Mouse (Mus musculus) liver, embryonic 14.5 days (tissue): ENCODE results near the gene Tunar. TPM values are rescaled to one million over a fixed set of nuclear protein-coding genes. Genes with fewer than 3 reads are reported as not detected.

Experiments
- ATAC-seq: fragments of 200-750 bp; cut with Nextera tagmentation; 2 replicates; pipeline ENCODE4 v1.8.0; 2017; ENCODE audit warnings: moderate number of reproducible peaks, mild to moderate bottlenecking, moderate library complexity; ENCODE audit not compliant: insufficient read depth
- DNase-seq, 3 experiments: peaks; one replicate each; pipeline ENCODE4 v3.0.0-alpha.2; 2012 to 2013; ENCODE audit warnings: low read depth in 3 of 3, low spot score in 3 of 3
- H3K27ac ChIP-seq: fragments of 300-500 bp; sonication (generic); 2 replicates; pipeline ENCODE4 v1.5.1; 2014; ENCODE audit warnings: moderate library complexity, mild to moderate bottlenecking, control low read depth, inconsistent platforms
- H3K27me3 ChIP-seq: fragments of 300-500 bp; sonication (generic); 2 replicates; pipeline ENCODE4 v1.6.1; 2014; ENCODE audit warnings: mild to moderate bottlenecking, low read length, moderate library complexity; ENCODE audit not compliant: control insufficient read depth, insufficient read depth
- H3K36me3 ChIP-seq: fragments of 300-500 bp; sonication (generic); replicated peaks from 2 replicates; pipeline ENCODE4 v1.6.1; 2014; ENCODE audit warnings: low read depth; ENCODE audit not compliant: control insufficient read depth, insufficient read depth
- H3K4me1 ChIP-seq, 2 experiments: fragments of 200-500 bp in 1 of 2; fragments of 300-500 bp in 1 of 2; sonication (generic) in 1 of 2; replicated peaks; 2 replicates each; pipeline ENCODE4 v1.6.1; 2012 to 2014; ENCODE audit warnings: antibody characterized with exemption in 1 of 2, inconsistent platforms in 1 of 2, low read length in 1 of 2; ENCODE audit not compliant: control insufficient read depth in 2 of 2, insufficient read depth in 2 of 2
- H3K4me2 ChIP-seq: fragments of 300-500 bp; sonication (generic); 2 replicates; pipeline ENCODE4 v1.6.1; 2014; ENCODE audit warnings: low read depth, mild to moderate bottlenecking, control low read depth, moderate library complexity
- H3K4me3 ChIP-seq, 2 experiments: fragments of 200-500 bp in 1 of 2; fragments of 300-500 bp in 1 of 2; sonication (generic) in 1 of 2; 2 replicates each; pipeline ENCODE4 v1.5.1; 2012 to 2014; ENCODE audit warnings: low read depth in 2 of 2, low read length in 2 of 2, mild to moderate bottlenecking in 2 of 2, control low read depth in 1 of 2, inconsistent platforms in 1 of 2, moderate library complexity in 1 of 2; ENCODE audit not compliant: insufficient read depth in 1 of 2
- H3K9ac ChIP-seq: fragments of 300-500 bp; sonication (generic); replicated peaks from 2 replicates; pipeline ENCODE4 v1.6.1; 2014; ENCODE audit warnings: mild to moderate bottlenecking, control low read depth, moderate library complexity
- H3K9me3 ChIP-seq: fragments of 300-500 bp; sonication (generic); 2 replicates; pipeline ENCODE4 v1.6.1; 2016; ENCODE audit warnings: low read length, mixed read lengths; ENCODE audit not compliant: control insufficient read depth
- CTCF ChIP-seq: IDR thresholded peaks from 2 replicates; pipeline ENCODE4 v1.5.1; 2016; ENCODE audit warnings: antibody characterized with exemption, low read depth, control low read depth
- EP300 ChIP-seq: IDR thresholded peaks from 2 replicates; pipeline ENCODE4 v1.6.1; 2016; ENCODE audit warnings: antibody characterized with exemption, low read depth
- WGBS: fragments of 180-500 bp; shearing (Covaris S2); extraction: QIAGEN DNeasy Blood & Tissue Kit; methylation state at CpG from one replicate; pipeline ENCODE4 v1.1.7; 2014; ENCODE audit not compliant: insufficient replicate concordance; 5-methylcytosine and 5-hydroxymethylcytosine counted together
- polyA plus RNA-seq, 2 experiments: library from polyadenylated mRNA; depleted of rRNA in 1 of 2; stranded (reverse) in 1 of 2; unstranded in 1 of 2; fragments of >200 nt; fragmentation: Nextera tagmentation in 1 of 2; extraction: Ambion mirVana in 1 of 2; gene quantifications; 2 replicates each; pipeline versions ENCODE4 v1.2.1 to v1.2.3; 2012 to 2014

Tunar gene
- polyA plus RNA-seq, 2 experiments, result not detected

DNA sequence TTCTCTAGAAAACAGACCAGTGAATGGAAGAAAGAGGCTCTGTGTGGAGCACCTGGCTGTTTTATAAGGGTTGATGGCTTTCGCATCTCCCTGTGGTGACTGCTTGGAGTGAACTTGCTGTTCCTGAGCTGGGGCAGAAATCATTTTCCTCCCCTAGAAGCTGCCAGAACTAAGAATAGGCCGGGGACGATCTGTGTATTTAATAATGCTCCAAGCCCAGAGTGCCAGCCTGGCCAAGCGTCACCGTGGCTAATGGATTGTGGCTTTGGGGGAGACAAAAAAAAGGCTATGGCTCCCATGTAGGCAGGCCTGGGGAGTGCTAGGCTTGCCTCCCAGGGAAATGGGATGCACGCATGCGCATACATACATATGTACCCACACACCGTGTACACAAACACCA lies 80.2 kb downstream of the Tunar start:
- Histone ChIP-seq H3K4me3 (no peak overlapping the region), H3K9ac (no peak overlapping the region), H3K36me3 (no peaks in the 10 kb centered on the region), H3K27me3 (no peaks in the 10 kb centered on the region), H3K4me2 (no peak overlapping the region), H3K9me3 (no peaks in the 10 kb centered on the region), H3K4me1 (no peaks in the 10 kb centered on the region), H3K27ac (no peak overlapping the region)
- WGBS, result 81% methylated on average over 8 of the region's 8 CpGs
- DNase-seq (no peak), ATAC-seq (no peak)
- no peak for TF ChIP-seq EP300

DNA sequence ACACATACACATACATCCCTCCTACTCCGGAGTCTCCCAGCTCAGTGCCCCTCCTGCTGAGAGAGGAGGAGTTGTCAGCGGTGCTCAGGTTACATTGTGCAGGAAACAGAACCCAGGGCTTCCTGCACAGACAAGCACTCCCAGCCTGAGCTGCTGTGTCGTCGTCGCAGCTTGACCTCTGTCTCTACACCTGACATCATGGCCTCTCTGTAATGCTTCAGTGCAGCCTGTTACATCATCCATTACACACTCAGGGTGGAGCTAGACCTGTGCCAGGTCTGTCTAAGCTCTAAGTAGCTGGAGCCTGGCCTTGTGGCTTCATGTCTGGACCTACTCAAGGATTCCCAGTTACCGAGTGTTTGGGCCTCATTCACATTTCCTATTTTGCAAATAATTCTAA lies 86.8 kb downstream of the Tunar start:
- H3K27ac ChIP-seq, result no peak overlapping the region
- ATAC-seq (no peak), DNase-seq (no peak)
- 26% methylated on average over 6 of the region's 6 CpGs for WGBS
- H3K36me3 ChIP-seq, result no peaks in the 10 kb centered on the region
- no peaks in the 10 kb centered on the region for H3K27me3 ChIP-seq
- no peak overlapping the region for H3K9ac ChIP-seq
- H3K4me3 ChIP-seq, result no peak overlapping the region
- H3K4me2 ChIP-seq, result no peak overlapping the region
- no peaks in the 10 kb centered on the region for H3K4me1 ChIP-seq
- TF ChIP-seq EP300, result no peak
- no peak for TF ChIP-seq CTCF
- H3K9me3 ChIP-seq, result no peaks in the 10 kb centered on the region

DNA sequence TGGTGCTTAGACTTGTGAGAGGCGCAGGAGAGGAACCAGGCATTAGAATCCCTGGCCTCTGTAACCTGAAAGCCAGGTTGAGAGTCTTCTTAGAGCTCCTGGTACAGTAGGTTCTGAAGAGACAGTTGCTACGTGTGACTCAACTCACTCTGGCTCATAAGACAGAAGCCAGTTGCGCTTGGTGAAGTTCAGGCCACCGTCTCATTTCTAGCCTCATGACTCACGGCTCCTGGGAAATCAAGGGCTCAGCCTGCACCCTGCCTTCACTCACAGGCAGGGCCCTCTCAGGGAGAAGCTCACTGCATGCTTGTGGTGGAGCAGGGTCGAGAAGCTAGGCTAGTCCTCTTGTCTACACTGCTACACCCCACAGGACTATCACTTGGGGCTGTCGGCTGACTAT lies 92.9 kb downstream of the Tunar start:
- no peak overlapping the region for H3K27ac ChIP-seq
- no peak overlapping the region for H3K9ac ChIP-seq
- 40% methylated on average over 7 of the region's 7 CpGs for WGBS
- no peak for ATAC-seq
- no peaks in the 10 kb centered on the region for H3K27me3 ChIP-seq
- TF ChIP-seq EP300 (no peak), CTCF (no peak)
- H3K9me3 ChIP-seq, result no peaks in the 10 kb centered on the region
- H3K4me1 ChIP-seq, result no peaks in the 10 kb centered on the region
- no peaks in the 10 kb centered on the region for H3K36me3 ChIP-seq
- H3K4me3 ChIP-seq, result no peak overlapping the region
- DNase-seq, result no peak
- H3K4me2 ChIP-seq, result no peak overlapping the region

DNA sequence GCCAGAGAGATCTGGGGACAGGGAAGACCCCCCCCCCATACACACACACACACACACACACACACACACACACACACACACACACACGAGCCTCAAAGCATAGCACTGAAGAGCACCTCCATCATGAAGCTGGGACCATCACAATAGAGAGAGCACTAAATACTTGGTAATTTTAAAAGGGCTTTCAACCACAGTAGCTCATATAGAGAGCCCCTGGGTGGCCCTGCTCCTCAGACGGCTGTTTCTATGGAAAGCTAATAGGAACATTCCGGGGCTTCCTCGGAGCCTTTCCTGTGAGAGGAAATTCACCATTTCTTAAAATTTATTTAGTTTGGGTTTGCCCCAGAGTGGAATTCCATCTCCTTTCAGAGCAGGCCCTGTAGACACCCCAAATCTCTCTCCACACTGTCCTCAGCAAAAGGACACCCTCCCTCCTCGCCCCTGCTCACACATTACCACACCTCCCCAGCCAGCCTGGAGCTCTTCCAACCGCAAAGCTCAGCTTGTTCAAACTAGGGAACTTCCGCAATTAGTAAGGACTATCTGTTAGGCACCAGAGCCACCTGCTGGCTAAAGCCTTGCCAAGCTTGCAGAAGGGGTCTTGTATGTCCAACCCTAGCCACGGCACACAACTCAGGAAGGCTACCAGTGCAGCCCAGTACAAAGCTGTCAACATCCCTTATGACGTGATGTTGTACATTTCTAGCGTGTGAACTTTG lies 93.5 kb downstream of the Tunar start:
- peak; percentile 62 for TF ChIP-seq CTCF
- TF ChIP-seq EP300, result no peak
- H3K4me1 ChIP-seq, result no peaks in the 10 kb centered on the region
- no peak overlapping the region for H3K4me3 ChIP-seq
- H3K27me3 ChIP-seq, result no peaks in the 10 kb centered on the region
- no peaks in the 10 kb centered on the region for H3K36me3 ChIP-seq
- no peak overlapping the region for H3K4me2 ChIP-seq
- H3K27ac ChIP-seq, result no peak overlapping the region
- H3K9me3 ChIP-seq, result no peaks in the 10 kb centered on the region
- DNase-seq (peak; percentile 15 to 38 (median 16)), ATAC-seq (no peak)
- 27% methylated on average over 10 of the region's 10 CpGs for WGBS
- no peak overlapping the region for H3K9ac ChIP-seq

DNA sequence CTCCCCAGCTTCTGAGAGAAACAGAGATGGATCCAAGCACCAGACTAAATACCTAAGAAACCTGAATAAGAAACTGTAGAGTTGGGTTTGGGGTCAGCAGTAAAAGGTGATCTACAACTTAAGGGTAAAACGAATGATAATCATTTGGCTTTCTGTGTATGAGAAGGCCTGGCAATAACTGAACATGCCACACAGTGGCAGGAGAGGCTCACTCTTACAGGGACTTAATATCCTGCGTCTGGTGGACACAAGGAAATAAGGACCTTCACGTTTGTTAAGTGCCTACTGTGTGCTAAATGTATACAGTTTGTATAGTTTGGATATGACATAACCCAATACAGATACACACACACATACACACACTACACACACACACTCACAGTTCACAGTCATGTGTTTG lies 98.2 kb downstream of the Tunar start:
- no peak overlapping the region for H3K27ac ChIP-seq
- H3K27me3 ChIP-seq, result no peaks in the 10 kb centered on the region
- no peak overlapping the region for H3K4me3 ChIP-seq
- DNase-seq (no peak), ATAC-seq (no peak)
- TF ChIP-seq EP300, result no peak
- TF ChIP-seq CTCF, result no peak
- no peak overlapping the region for H3K9ac ChIP-seq
- no peaks in the 10 kb centered on the region for H3K36me3 ChIP-seq
- WGBS, result 34% methylated on average over 3 of the region's 3 CpGs
- H3K4me1 ChIP-seq, result no peaks in the 10 kb centered on the region
- H3K9me3 ChIP-seq, result no peaks in the 10 kb centered on the region
- no peak overlapping the region for H3K4me2 ChIP-seq
